Mouse (Mus musculus) right cerebral cortex, adult 18-20 months (tissue): ENCODE data around the gene Asxl1.

Source experiments
- DNase-seq: peaks from one replicate; pipeline ENCODE4 v3.0.0; 2022; ENCODE audit warnings: mixed read lengths

Gene Asxl1

GRCm38 (mm10) chr2:153345454-153346220 lies at the start of gene Asxl1:
Gene Asxl1, plus strand, starts transcription at chr2:153345829.
- peak; percentile 98 for DNase-seq

- DNase-seq: no peak
These were observed 47.9 kb upstream of the Asxl1 start for GRCm38 (mm10) chr2:153297771-153298170.

GRCm38 (mm10) chr2:153298460-153298859 lies 47.2 kb upstream of the Asxl1 start:
- no peak for DNase-seq

- DNase-seq: no peak
These were observed 46.8 kb upstream of the Asxl1 start for GRCm38 (mm10) chr2:153298863-153299262.

- DNase-seq: no peak
These were observed 44.5 kb upstream of the Asxl1 start for GRCm38 (mm10) chr2:153301123-153301522.

- no peak for DNase-seq
These were observed 40.4 kb upstream of the Asxl1 start for GRCm38 (mm10) chr2:153305240-153305639.

- DNase-seq: no peak
These were observed 37.0 kb upstream of the Asxl1 start for GRCm38 (mm10) chr2:153308586-153308985.

- DNase-seq: no peak
These were observed 36.5 kb upstream of the Asxl1 start for GRCm38 (mm10) chr2:153309106-153309505.

GRCm38 (mm10) chr2:153310228-153310627 lies 35.4 kb upstream of the Asxl1 start:
- DNase-seq: no peak

GRCm38 (mm10) chr2:153312884-153313283 lies 32.7 kb upstream of the Asxl1 start:
- DNase-seq: no peak

- no peak for DNase-seq
These were observed 27.2 kb upstream of the Asxl1 start for GRCm38 (mm10) chr2:153318408-153318807.

GRCm38 (mm10) chr2:153319036-153319643 lies 26.5 kb upstream of the Asxl1 start:
- no peak for DNase-seq

- DNase-seq: no peak
These were observed 19.8 kb upstream of the Asxl1 start for GRCm38 (mm10) chr2:153325706-153326376.

GRCm38 (mm10) chr2:153332271-153332670 lies 13.4 kb upstream of the Asxl1 start:
- DNase-seq: no peak

- no peak for DNase-seq
These were observed 12.6 kb upstream of the Asxl1 start for GRCm38 (mm10) chr2:153332981-153333380.

GRCm38 (mm10) chr2:153333822-153334232 lies 11.8 kb upstream of the Asxl1 start:
- no peak for DNase-seq

- DNase-seq: no peak
These were observed 11.3 kb upstream of the Asxl1 start for GRCm38 (mm10) chr2:153334281-153334680.

- DNase-seq: no peak
These were observed 9.5 kb upstream of the Asxl1 start for GRCm38 (mm10) chr2:153336117-153336516.

GRCm38 (mm10) chr2:153338361-153339350 lies 7.0 kb upstream of the Asxl1 start:
- DNase-seq: no peak

GRCm38 (mm10) chr2:153342166-153342565 lies 3.5 kb upstream of the Asxl1 start:
- DNase-seq: no peak

- DNase-seq: no peak
These were observed 3.0 kb upstream of the Asxl1 start for GRCm38 (mm10) chr2:153342602-153343001.

- no peak for DNase-seq
These were observed 2.4 kb upstream of the Asxl1 start for GRCm38 (mm10) chr2:153343191-153343590.

- DNase-seq: no peak
These were observed 567 bp upstream of the Asxl1 start for GRCm38 (mm10) chr2:153345071-153345453.
